Mouse (Mus musculus) spleen, postnatal 10 days (tissue): ENCODE results near the gene Prps2.
"Not testable (repeated sequence)": the region's sequence is repeated elsewhere in the genome, so short reads cannot be mapped to it uniquely, and the experiment has no call there.

ENCODE experiments used
- DNase-seq, 2 experiments: peaks; one replicate each; pipeline ENCODE4 v3.0.0; 2021 to 2022; ENCODE audit warnings: low spot score in 2 of 2

Gene Prps2

DNA sequence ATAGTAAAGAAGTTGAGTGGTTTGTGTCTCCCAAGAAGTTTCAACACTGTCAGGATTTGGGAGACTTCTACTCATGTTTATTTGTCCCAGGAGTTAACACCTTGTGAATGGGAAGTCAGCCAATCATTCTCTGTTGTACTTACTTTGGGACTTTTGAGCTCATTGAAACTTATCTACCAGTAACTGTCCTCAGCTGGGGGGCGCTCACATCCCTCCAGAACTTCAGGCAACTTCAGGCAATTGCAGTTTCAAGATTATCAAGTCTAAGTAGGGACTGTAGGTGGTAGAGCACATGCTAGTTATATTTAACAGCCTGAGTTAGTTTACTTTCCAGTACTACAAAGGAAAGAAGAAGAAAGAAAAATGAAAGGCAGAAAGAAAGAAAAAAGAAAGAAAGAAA lies 58.8 kb downstream of the Prps2 start:
- no peak for DNase-seq

DNA sequence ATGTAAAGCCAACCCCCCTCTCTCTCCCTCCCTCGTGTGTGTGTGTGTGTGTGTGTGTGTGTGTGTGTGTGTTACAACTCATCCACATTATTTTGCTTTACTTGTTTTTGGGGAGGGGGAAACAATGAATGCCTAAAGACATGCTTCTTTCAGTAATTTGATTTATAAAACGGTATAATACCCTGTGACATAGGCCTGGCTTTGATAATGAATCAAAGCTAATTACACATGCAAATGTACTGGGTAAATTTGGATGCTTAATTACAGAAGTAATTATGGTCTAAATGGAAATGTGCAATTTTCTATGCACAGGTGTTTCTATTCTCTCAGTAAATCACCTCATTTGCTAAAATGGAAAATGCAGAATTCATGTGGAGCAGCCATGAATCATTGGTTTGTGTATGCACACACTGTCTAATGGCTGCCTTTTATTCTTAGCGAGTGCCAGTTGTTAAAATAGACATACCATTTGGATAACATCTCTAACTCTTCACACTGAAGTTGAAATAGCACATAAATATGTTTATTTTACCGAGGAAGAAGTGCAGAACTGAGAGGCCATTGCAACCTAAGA lies 61.2 kb downstream of the Prps2 start:
- no peak for DNase-seq

DNA sequence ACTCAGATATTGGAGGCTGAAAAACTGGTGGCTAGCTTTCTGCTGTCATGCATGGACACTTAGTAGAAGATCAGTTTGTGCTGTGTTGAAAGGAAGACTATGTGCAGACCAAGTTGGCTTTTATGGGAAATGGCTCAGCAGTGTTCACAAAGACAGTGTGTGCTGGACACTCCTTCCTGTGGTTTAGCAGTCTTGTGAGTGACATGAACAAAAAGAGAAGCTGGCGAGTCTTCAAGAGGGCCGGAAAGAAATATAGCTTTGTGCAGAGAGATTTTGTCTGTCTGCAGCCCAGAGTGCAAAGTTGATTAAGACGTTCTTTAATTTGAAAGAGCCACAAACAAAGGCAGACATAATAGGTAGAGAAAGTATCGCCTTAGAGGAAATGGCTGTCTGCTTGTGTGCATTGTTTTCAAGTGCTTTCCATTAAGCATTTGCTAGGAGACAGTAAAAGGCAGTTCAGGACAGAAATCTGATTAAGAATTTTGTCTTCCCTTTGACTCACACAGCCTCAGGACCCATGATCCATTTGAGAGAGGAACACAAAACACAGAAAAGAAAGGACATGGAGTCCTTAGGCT lies 63.6 kb downstream of the Prps2 start:
- DNase-seq: no peak

DNA sequence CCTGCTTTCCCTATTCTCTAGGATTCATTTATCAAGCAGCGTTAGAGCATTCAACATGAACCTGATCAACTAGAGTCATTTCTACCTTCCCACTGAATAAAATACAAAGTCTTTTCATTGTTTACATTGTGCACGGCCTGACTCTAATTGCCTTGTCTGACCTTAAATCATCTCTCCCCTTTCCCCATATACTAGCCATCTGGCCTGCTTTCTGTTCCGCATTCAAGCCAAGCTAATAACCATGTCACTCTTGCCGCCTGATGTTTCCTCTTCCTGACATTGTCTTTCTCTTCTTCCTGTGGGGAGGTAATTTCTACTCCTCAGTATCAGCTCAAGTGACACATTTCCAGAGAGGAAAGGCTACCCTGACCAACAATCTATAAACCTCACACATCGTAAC lies 66.8 kb downstream of the Prps2 start:
- DNase-seq: peak in 1 of 2 experiments; percentile 14

DNA sequence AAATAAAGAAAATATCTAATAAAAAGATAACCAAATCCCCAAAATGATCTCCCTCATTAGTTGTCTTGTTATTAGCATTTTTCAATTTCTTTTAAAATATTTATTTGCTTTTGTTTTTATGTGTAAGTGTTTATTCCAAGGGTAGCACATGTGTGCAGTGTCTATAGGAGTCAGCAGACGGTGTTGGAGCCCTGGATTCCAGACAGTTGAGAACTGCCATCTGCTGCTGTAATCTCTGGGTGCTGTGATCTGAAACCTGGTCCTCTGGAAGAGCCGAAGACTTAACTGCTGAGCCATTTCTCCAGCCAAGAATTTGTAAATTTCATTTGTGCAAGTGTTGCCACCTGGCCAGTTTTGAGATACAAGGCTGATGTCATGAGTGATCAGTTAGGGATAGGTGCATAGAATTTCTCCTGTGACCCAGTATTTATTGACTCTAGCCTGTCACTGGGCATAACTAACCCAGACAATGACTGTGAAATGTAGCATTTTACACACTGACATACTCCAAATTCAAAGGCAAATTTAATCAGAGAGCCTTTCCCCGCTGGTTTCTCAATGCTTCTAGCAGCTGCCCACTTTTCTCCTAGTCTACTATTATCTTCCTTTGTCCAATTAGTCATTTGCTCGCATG lies 67.3 kb downstream of the Prps2 start:
- DNase-seq: no peak

DNA sequence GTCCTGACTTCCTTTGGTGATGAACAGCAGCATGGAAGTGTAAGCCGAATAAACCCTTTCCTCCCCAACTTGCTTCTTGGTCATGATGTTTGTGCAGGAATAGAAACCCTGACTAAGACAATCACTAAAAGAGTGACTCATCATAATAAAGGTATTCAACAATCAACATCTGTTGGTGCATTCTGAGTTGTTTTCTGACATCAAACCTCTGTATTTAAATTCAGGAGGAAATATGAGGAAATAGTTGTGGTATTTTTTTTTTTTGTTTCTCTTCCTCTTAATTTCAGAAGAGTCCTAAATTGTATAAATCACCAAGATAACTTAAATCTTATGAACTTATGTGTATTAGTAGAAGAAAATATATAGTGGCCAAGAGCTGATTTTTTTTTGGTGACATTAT lies 80.5 kb downstream of the Prps2 start:
- DNase-seq: not testable (repeated sequence)
